In the genomic region with DNA sequence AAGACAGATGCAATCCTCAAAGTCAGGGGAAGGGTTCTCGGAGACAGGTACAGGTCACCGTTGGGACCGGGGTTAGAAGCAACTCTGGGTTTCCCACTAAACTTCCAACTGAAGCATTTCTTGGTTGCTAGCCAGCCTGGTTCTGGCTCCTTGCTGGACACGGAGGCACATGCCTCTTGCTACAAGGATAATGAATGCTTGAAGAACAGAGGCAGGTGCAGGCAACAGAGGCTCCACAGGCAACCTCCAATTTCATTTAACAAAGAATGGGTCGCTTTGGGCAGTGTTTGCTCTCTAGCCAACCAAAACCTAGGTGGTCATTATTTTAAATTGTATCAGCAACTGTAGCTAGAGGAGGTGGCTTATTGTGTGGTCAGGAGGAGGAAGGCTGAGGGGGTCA, we compare ENCODE assay signal across 9 mouse cellular contexts. TPM values are rescaled to one million over a fixed set of nuclear protein-coding genes. Genes with fewer than 3 reads are reported as not detected.
DNase-seq lines count a peak whose midpoint lies in the region; ATAC-seq lines count a peak whose summit lies in the region.
"Had no signal": no experiment of that assay in that cellular context is flagged by ENCODE, and none has a peak within 500 bp of the region (broad histone marks: within the 10 kb centered on the region; RNA-seq: fewer than 3 reads in every experiment).

No protein-coding gene starts in this region.

- H3K4me3 ChIP-seq in embryonic facial prominence, embryonic 11.5 days (ENCODE audit: low read depth, low read length) = no peak overlapping the region; the same call in 1 of the 2 replicates
- H3K4me3 ChIP-seq in intestine, embryonic 15.5 days (replicated peaks) = peak overlapping the region; percentile 72; the same call in 1 of the 2 replicates
- H3K4me3 ChIP-seq in midbrain, embryonic 14.5 days (replicated peaks; ENCODE audit: low read depth, low read length) = no peak overlapping the region

- peak; percentile 28 for DNase-seq in kidney, adult 11 months
- DNase-seq in kidney, postnatal 14 days = no peak
- DNase-seq in embryonic facial prominence, embryonic 11.5 days (ENCODE audit: low spot score) = no peak
- DNase-seq in midbrain, embryonic 14.5 days = no peak
- DNase-seq in thymus, postnatal 4 days = no peak
- DNase-seq in adipocyte (ENCODE audit: low spot score) = no peak

- H3K36me3 ChIP-seq in embryonic facial prominence, embryonic 11.5 days (replicated peaks; ENCODE audit: control insufficient read depth, insufficient read depth, low read depth, low read length) = no peaks in the 10 kb centered on the region
- no peaks in the 10 kb centered on the region for H3K36me3 ChIP-seq in intestine, embryonic 15.5 days
- no peaks in the 10 kb centered on the region for H3K36me3 ChIP-seq in midbrain, embryonic 14.5 days (ENCODE audit: control insufficient read depth, insufficient read depth, low read length)

- ATAC-seq in embryonic facial prominence, embryonic 11.5 days (replicated peaks; ENCODE audit: insufficient number of reproducible peaks, low FRiP score, low TSS enrichment, low read depth) = no peak
- ATAC-seq in intestine, embryonic 15.5 days = no peak; the same call in 1 of the 2 replicates
- ATAC-seq in midbrain, embryonic 14.5 days (ENCODE audit: low FRiP score, low TSS enrichment) = no peak
- ATAC-seq in activated CD4-positive, CD25-positive, alpha-beta regulatory T cell, adult 4 months = no peak

- H3K4me2 ChIP-seq in embryonic facial prominence, embryonic 11.5 days (ENCODE audit: low read depth, low read length) = peak overlapping the region; percentile 77
- peak overlapping the region; percentile 91 for H3K4me2 ChIP-seq in intestine, embryonic 15.5 days (replicated peaks)
- peak overlapping the region; percentile 68; the same call in 1 of the 2 replicates for H3K4me2 ChIP-seq in midbrain, embryonic 14.5 days (ENCODE audit: low read length)

- peaks cover 14% of the 10 kb centered on the region for H3K27me3 ChIP-seq in embryonic facial prominence, embryonic 11.5 days (ENCODE audit: control insufficient read depth, insufficient read depth, low read length)
- H3K27me3 ChIP-seq in intestine, embryonic 15.5 days (replicated peaks) = no peaks in the 10 kb centered on the region
- H3K27me3 ChIP-seq in midbrain, embryonic 14.5 days (ENCODE audit: control insufficient read depth, insufficient read depth, low read length) = peaks cover 25% of the 10 kb centered on the region

- 49% methylated on average over 5 of the region's 5 CpGs for WGBS in embryonic facial prominence, embryonic 11.5 days
- WGBS in intestine, embryonic 15.5 days = 50% methylated on average over 5 of the region's 5 CpGs
- WGBS in midbrain, embryonic 14.5 days = 47% methylated on average over 5 of the region's 5 CpGs

- H3K9ac ChIP-seq in embryonic facial prominence, embryonic 11.5 days (replicated peaks; ENCODE audit: low read length) = no peak overlapping the region; the same call in 1 of the 2 replicates
- H3K9ac ChIP-seq in intestine, embryonic 15.5 days = peak overlapping the region; percentile 76; the same call in 1 of the 2 replicates
- no peak overlapping the region for H3K9ac ChIP-seq in midbrain, embryonic 14.5 days (replicated peaks; ENCODE audit: low read length)

- H3K9me3 ChIP-seq in embryonic facial prominence, embryonic 11.5 days (replicated peaks; ENCODE audit: control insufficient read depth, low read length) = no peaks in the 10 kb centered on the region
- no peaks in the 10 kb centered on the region for H3K9me3 ChIP-seq in intestine, embryonic 15.5 days
- no peaks in the 10 kb centered on the region for H3K9me3 ChIP-seq in midbrain, embryonic 14.5 days (ENCODE audit: control insufficient read depth, low read length)

- no peak overlapping the region for H3K27ac ChIP-seq in embryonic facial prominence, embryonic 11.5 days (replicated peaks; ENCODE audit: low read depth, low read length)
- H3K27ac ChIP-seq in intestine, embryonic 15.5 days = no peak overlapping the region
- H3K27ac ChIP-seq in midbrain, embryonic 14.5 days (replicated peaks; ENCODE audit: low read depth, low read length) = no peak overlapping the region

- H3K4me1 ChIP-seq in embryonic facial prominence, embryonic 11.5 days (ENCODE audit: control insufficient read depth, insufficient read depth, low read length) = peaks cover 2% of the 10 kb centered on the region; the same call in 1 of the 2 replicates
- H3K4me1 ChIP-seq in intestine, embryonic 15.5 days (replicated peaks) = peaks cover 4% of the 10 kb centered on the region; the same call in 1 of the 2 replicates
- H3K4me1 ChIP-seq in midbrain, embryonic 14.5 days (ENCODE audit: control insufficient read depth, insufficient read depth, low read length) = peaks cover 8% of the 10 kb centered on the region

RNA-seq across cellular contexts. Expression of gene Anxa4, which starts 0.6 kb away (rescaled TPM):
- polyA plus RNA-seq in embryonic facial prominence, embryonic 11.5 days (2014; fragmentation: Nextera tagmentation; extraction: Ambion mirVana) = 12.5 and 14.1 TPM in 2 replicates
- 345 and 376 TPM in 2 replicates for polyA plus RNA-seq in intestine, embryonic 15.5 days (2015; fragmentation: Nextera tagmentation; extraction: Ambion mirVana)
- polyA plus RNA-seq in midbrain, embryonic 14.5 days (2014; fragmentation: Nextera tagmentation; extraction: Ambion mirVana) = 2.8 and 5.6 TPM in 2 replicates
- polyA plus RNA-seq in activated CD4-positive, CD25-positive, alpha-beta regulatory T cell, adult 4 months (2017; shearing (Covaris generic)) = 10 to 100 TPM; 25.2 to 29.7 TPM
- polyA plus RNA-seq: erythroblast, embryonic 14.5 days had no signal

RNA-seq across cellular contexts. Expression of gene Aak1, which starts 55.4 kb away (rescaled TPM):
- polyA plus RNA-seq in embryonic facial prominence, embryonic 11.5 days (2014; fragmentation: Nextera tagmentation; extraction: Ambion mirVana) = 17.2 and 17.3 TPM in 2 replicates
- polyA plus RNA-seq in intestine, embryonic 15.5 days (2015; fragmentation: Nextera tagmentation; extraction: Ambion mirVana) = 13.7 and 14.8 TPM in 2 replicates
- polyA plus RNA-seq in midbrain, embryonic 14.5 days (2014; fragmentation: Nextera tagmentation; extraction: Ambion mirVana) = 41.9 and 43.9 TPM in 2 replicates
- 10 to 100 TPM; 20.8 to 23.4 TPM for polyA plus RNA-seq in activated CD4-positive, CD25-positive, alpha-beta regulatory T cell, adult 4 months (2017; shearing (Covaris generic))

Comparison
In these comparisons a context has a peak if more than half of its experiments do, and no peak if none do; other contexts are left out.
1. RNA of gene Anxa4, which starts 0.6 kb away (polyA plus RNA-seq): 345 to 376 TPM in intestine, embryonic 15.5 days; 25.2 to 29.7 TPM in activated CD4-positive, CD25-positive, alpha-beta regulatory T cell, adult 4 months, 12.5 to 14.1 TPM in embryonic facial prominence, embryonic 11.5 days and 2.8 to 5.6 TPM in midbrain, embryonic 14.5 days; every median in the first group is over 10 times any median in the second.
2. Peak in every context shown above with its lines, with median percentiles within 50 percentile points of each other: H3K4me2 ChIP-seq.